Mouse (Mus musculus) testis, adult 2 months (tissue): ENCODE data around the gene Psmc1.

Experiments used
- CTCF ChIP-seq: fragments of 200-500 bp; IDR thresholded peaks from 2 replicates; pipeline ENCODE4 v1.5.1; 2012; ENCODE audit warnings: low read depth, mild to moderate bottlenecking, inconsistent platforms, low read length, moderate library complexity; ENCODE audit not compliant: control insufficient read depth, insufficient read depth, insufficient replicate concordance
- POLR2A ChIP-seq: fragments of 200-500 bp; IDR thresholded peaks from 2 replicates; pipeline ENCODE4 v1.6.1; 2012; ENCODE audit warnings: low read depth, mild to moderate bottlenecking, inconsistent platforms, low read length, moderate library complexity; ENCODE audit not compliant: control insufficient read depth

GRCm38 (mm10) chr12:100107436-100107835 is 2.5 kb upstream of the Psmc1 start:
- no peak for TF ChIP-seq POLR2A
- no peak for TF ChIP-seq CTCF
